ENCODE assay signal across 28 mouse cellular contexts in genomic region chr7:84731076-84731475, GRCm38 (mm10). TPM values are rescaled to one million over a fixed set of nuclear protein-coding genes. Genes with fewer than 3 reads are reported as not detected.
A peak's percentile ranks its signal among the peaks of the same experiment; 100 is the strongest.
DNase-seq lines count a peak whose midpoint lies in the region; ATAC-seq lines count a peak whose summit lies in the region.
"Had no signal": no experiment of that assay in that cellular context is flagged by ENCODE, and none has a peak within 500 bp of the region (broad histone marks: within the 10 kb centered on the region; RNA-seq: fewer than 3 reads in every experiment).

No protein-coding gene starts in this region.

- no peak overlapping the region for H3K4me3 ChIP-seq in lung, embryonic 16.5 days (ENCODE audit: low read length)
- H3K4me3 ChIP-seq: embryonic facial prominence, embryonic 15.5 days; forebrain, embryonic 15.5 days; heart, embryonic 15.5 days; kidney, embryonic 15.5 days; left cerebral cortex, adult 2 months; liver, embryonic 13.5 days; midbrain, embryonic 15.5 days; myocyte had no signal

- no peak overlapping the region for H3K4me2 ChIP-seq in lung, embryonic 16.5 days (ENCODE audit: low read depth, low read length)
- H3K4me2 ChIP-seq: embryonic facial prominence, embryonic 15.5 days; forebrain, embryonic 15.5 days; heart, embryonic 15.5 days; hindbrain, embryonic 14.5 days; kidney, embryonic 15.5 days; liver, embryonic 13.5 days; midbrain, embryonic 15.5 days had no signal

- H3K36me3 ChIP-seq in lung, embryonic 16.5 days (ENCODE audit: control insufficient read depth, insufficient read depth, low read length) = no peaks in the 10 kb centered on the region
- H3K36me3 ChIP-seq: embryonic facial prominence, embryonic 15.5 days; forebrain, embryonic 15.5 days; heart, embryonic 15.5 days; kidney, embryonic 15.5 days; liver, embryonic 13.5 days; midbrain, embryonic 15.5 days had no signal

- no peak overlapping the region for H3K9ac ChIP-seq in lung, embryonic 16.5 days (ENCODE audit: low read length)
- H3K9ac ChIP-seq: embryonic facial prominence, embryonic 15.5 days; forebrain, embryonic 15.5 days; heart, embryonic 15.5 days; hindbrain, embryonic 14.5 days; kidney, embryonic 15.5 days; liver, embryonic 13.5 days; midbrain, embryonic 15.5 days had no signal

- WGBS in lung, embryonic 16.5 days = 57% methylated on average over 3 of the region's 3 CpGs

- no peaks in the 10 kb centered on the region for H3K4me1 ChIP-seq in lung, embryonic 16.5 days (replicated peaks; ENCODE audit: control insufficient read depth, insufficient read depth, low read length)
- H3K4me1 ChIP-seq: forebrain, embryonic 15.5 days; heart, embryonic 15.5 days; kidney, embryonic 15.5 days; liver, embryonic 13.5 days; midbrain, embryonic 15.5 days had no signal

- no peaks in the 10 kb centered on the region for H3K9me3 ChIP-seq in lung, embryonic 16.5 days (ENCODE audit: control insufficient read depth, low read length)
- H3K9me3 ChIP-seq: embryonic facial prominence, embryonic 15.5 days; forebrain, embryonic 15.5 days; heart, embryonic 15.5 days; kidney, embryonic 15.5 days; liver, embryonic 13.5 days; midbrain, embryonic 15.5 days had no signal

- H3K27me3 ChIP-seq in lung, embryonic 16.5 days (ENCODE audit: control insufficient read depth, insufficient read depth, low read depth, low read length) = no peaks in the 10 kb centered on the region
- H3K27me3 ChIP-seq: embryonic facial prominence, embryonic 15.5 days; forebrain, embryonic 15.5 days; heart, embryonic 15.5 days; kidney, embryonic 15.5 days; liver, embryonic 13.5 days; midbrain, embryonic 15.5 days had no signal

- no peak overlapping the region for H3K27ac ChIP-seq in lung, embryonic 16.5 days (ENCODE audit: low read length)
- H3K27ac ChIP-seq: embryonic facial prominence, embryonic 15.5 days; forebrain, embryonic 15.5 days; heart, embryonic 15.5 days; hindbrain, embryonic 14.5 days; kidney, embryonic 15.5 days; left cerebral cortex, adult 2 months; liver, embryonic 13.5 days; macrophage; midbrain, embryonic 15.5 days had no signal

- peak; percentile 9 to 24 for DNase-seq in kidney, postnatal 36 days
- no peak for DNase-seq in kidney, postnatal 4 days
- DNase-seq in lung, adult 18-20 months = peak; percentile 53 to 60
- DNase-seq in lung, postnatal 4 days = peak; percentile 27
- no peak for DNase-seq in right cerebral cortex, adult 2 months (ENCODE audit: low spot score in 2 of 2)
- DNase-seq in testis, postnatal 14 days (ENCODE audit: low spot score) = no peak
- DNase-seq: adrenal gland, adult 8-10 months; cerebellum, adult 18-20 months; cerebellum, postnatal 36 days; embryo, embryonic 11 days; gastrocnemius, postnatal 10 days; heart, adult 18-20 months; heart, postnatal 4 days; liver, embryonic 13.5 days; right cerebral cortex, postnatal 4 days; thymus, adult 2 months had no signal

- ATAC-seq in lung, embryonic 16.5 days (ENCODE audit: low read depth) = peak; percentile 51; the same call in 1 of the 2 replicates
- ATAC-seq: activated CD4-positive, CD25-positive, alpha-beta regulatory T cell, adult 4 months; forebrain, embryonic 15.5 days; inflammation-experienced regulatory T-cells, adult 6 months; midbrain, embryonic 15.5 days had no signal

RNA-seq across cellular contexts. Expression of gene Zfand6, which starts 41.3 kb away (rescaled TPM):
- 185 and 186 TPM in 2 replicates for polyA plus RNA-seq in lung, embryonic 16.5 days (2015; fragmentation: Nextera tagmentation; extraction: Ambion mirVana)

Comparison
In these comparisons a context has a peak if more than half of its experiments do, and no peak if none do; other contexts are left out.
1. DNase-seq: peak in kidney, postnatal 36 days (2 of 2), lung, adult 18-20 months (2 of 2) and lung, postnatal 4 days (2 of 2); none in kidney, postnatal 4 days (0 of 2), right cerebral cortex, adult 2 months (0 of 2) and testis, postnatal 14 days (single experiment).